Mouse (Mus musculus) lung, postnatal 0 days (tissue): ENCODE results near the gene Gm37240.

Experiments used
- CTCF ChIP-seq: IDR thresholded peaks from 2 replicates; pipeline ENCODE4 v1.5.1; 2016; ENCODE audit warnings: antibody characterized with exemption, mild to moderate bottlenecking
- EP300 ChIP-seq: IDR thresholded peaks from 2 replicates; pipeline ENCODE4 v1.6.1; 2016; ENCODE audit warnings: antibody characterized with exemption, mild to moderate bottlenecking, control low read depth

DNA sequence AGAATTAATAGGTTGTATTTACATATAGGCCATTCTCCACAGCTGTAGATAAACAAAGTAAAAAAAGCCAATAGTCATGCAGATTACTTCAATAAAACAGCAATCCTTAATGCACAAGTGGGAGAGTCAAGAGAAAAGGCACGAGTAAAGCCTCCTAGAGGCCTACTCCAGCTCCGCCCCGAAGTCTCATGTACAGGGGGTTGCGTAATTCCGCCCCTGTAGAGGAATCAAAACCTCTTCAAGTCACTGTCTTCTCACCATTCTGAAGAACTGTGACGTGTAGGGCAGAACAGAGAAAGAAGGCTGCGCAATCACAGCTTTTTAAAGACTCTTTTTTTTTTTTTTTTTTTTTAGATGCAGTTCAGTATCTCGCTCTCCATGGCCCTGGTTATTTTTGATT lies 393.5 kb downstream of the Gm37240 start:
- TF ChIP-seq CTCF (no peak), EP300 (no peak)
